Mouse (Mus musculus): ENCODE data around the gene Samm50. TPM values are rescaled to one million over a fixed set of nuclear protein-coding genes. Genes with fewer than 3 reads are reported as not detected.
A peak's percentile ranks its signal among the peaks of the same experiment; 100 is the strongest.

The Samm50 gene
- polyA plus RNA-seq, 1 experiment from 2014 or later: 95.3 TPM

DNA sequence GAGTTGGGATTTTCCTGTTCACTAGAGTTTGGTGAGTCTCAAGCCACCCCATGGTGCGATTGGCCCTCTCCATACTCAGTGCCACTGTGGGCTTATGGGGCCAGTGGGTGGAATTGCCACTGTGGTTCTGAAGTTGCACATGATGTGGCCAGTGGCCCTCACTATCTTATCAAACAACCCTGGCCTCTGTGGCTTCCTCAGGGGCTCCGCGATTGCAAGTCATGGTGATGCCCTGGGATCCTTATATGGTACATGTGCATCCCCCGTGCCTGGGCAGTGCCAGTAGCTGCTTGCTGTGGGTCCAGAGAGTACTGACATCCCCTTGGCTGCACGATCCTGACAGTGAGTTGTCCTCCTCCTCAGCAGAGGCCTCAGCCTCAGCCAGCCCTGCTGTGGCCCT, 64.8 kb downstream of the Samm50 start:
- no peak overlapping the region for H3K9ac ChIP-seq (ENCODE audit: low read depth, low read length)
- H3K27ac ChIP-seq (ENCODE audit: low read depth, low read length): no peak overlapping the region
- no peak for ATAC-seq
- no peaks in the 10 kb centered on the region for H3K9me3 ChIP-seq (ENCODE audit: control insufficient read depth, low read length)
- H3K4me3 ChIP-seq (ENCODE audit: low read length): no peak overlapping the region
- no peaks in the 10 kb centered on the region for H3K36me3 ChIP-seq (ENCODE audit: control insufficient read depth, insufficient read depth, low read length)
- no peak overlapping the region for H3K4me2 ChIP-seq (ENCODE audit: low read length)
- H3K4me1 ChIP-seq (ENCODE audit: control insufficient read depth, insufficient read depth, low read depth, low read length): peaks cover 7% of the 10 kb centered on the region
- 87% methylated on average over 5 of the region's 5 CpGs for WGBS
- no peaks in the 10 kb centered on the region; the same call in 1 of the 2 replicates for H3K27me3 ChIP-seq (replicated peaks; ENCODE audit: control insufficient read depth, insufficient read depth, low read length)

GRCm38 (mm10) chr15:84258602-84259355, 66.7 kb downstream of the Samm50 start:
- ATAC-seq: no peak
- H3K27ac ChIP-seq (ENCODE audit: low read depth, low read length): no peak overlapping the region
- peaks cover 7% of the 10 kb centered on the region for H3K4me1 ChIP-seq (ENCODE audit: control insufficient read depth, insufficient read depth, low read depth, low read length)
- H3K9me3 ChIP-seq (ENCODE audit: control insufficient read depth, low read length): no peaks in the 10 kb centered on the region
- H3K4me2 ChIP-seq (ENCODE audit: low read length): no peak overlapping the region
- H3K4me3 ChIP-seq (ENCODE audit: low read length): no peak overlapping the region
- no peaks in the 10 kb centered on the region; the same call in 1 of the 2 replicates for H3K27me3 ChIP-seq (replicated peaks; ENCODE audit: control insufficient read depth, insufficient read depth, low read length)
- H3K9ac ChIP-seq (ENCODE audit: low read depth, low read length): no peak overlapping the region
- no peaks in the 10 kb centered on the region for H3K36me3 ChIP-seq (ENCODE audit: control insufficient read depth, insufficient read depth, low read length)
- WGBS: 55% methylated on average over 9 of the region's 9 CpGs

DNA sequence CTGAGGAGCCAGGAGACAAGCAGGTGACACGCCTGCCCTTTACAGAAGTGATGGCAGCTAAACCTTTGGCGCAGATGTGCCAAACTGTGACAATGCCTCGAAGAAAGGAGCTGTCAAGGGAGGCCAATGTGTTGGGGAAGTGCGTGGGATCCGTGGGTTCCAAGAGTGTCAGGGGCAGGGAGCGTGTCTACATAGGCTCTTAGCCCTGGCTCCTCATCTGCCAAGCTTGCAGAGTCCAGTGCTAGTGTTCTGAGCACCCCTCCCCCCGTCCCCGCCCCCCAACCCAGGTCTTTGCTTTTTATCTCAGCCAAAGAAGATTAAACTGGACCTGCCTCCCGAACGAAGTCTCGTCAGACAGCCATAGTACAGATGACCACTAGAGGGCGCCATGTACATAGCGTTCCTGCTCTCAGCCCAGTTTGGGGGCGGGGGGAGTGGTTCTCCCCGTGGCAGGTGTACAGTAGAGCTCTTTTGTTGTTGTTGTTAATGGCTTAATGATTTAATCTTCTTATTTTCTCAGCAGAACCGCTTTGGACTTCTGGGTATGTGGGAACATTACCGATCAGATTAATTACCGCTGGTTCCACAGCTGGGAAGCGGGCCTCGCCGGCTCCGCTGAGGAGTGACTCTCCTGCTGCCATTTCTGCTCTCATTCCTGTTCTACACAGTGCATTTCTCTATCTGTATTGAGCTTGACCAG, 68.2 kb downstream of the Samm50 start:
- WGBS: 15% methylated on average over 22 of the region's 22 CpGs
- peak overlapping the region; percentile 44 for H3K4me2 ChIP-seq (ENCODE audit: low read length)
- no peaks in the 10 kb centered on the region; the same call in none of the 2 replicates for H3K27me3 ChIP-seq (replicated peaks; ENCODE audit: control insufficient read depth, insufficient read depth, low read length)
- peak overlapping the region; percentile 24; the same call in 1 of the 2 replicates for H3K9ac ChIP-seq (ENCODE audit: low read depth, low read length)
- peak; percentile 81 for ATAC-seq
- H3K4me3 ChIP-seq (ENCODE audit: low read length): no peak overlapping the region
- H3K4me1 ChIP-seq (ENCODE audit: control insufficient read depth, insufficient read depth, low read depth, low read length): peaks cover 8% of the 10 kb centered on the region
- no peaks in the 10 kb centered on the region for H3K36me3 ChIP-seq (ENCODE audit: control insufficient read depth, insufficient read depth, low read length)
- peak overlapping the region; percentile 57 for H3K27ac ChIP-seq (ENCODE audit: low read depth, low read length)
- no peaks in the 10 kb centered on the region for H3K9me3 ChIP-seq (ENCODE audit: control insufficient read depth, low read length)

GRCm38 (mm10) chr15:84262630-84263029, 70.6 kb downstream of the Samm50 start:
- Histone ChIP-seq H3K36me3 (ENCODE audit: control insufficient read depth, insufficient read depth, low read length) (no peaks in the 10 kb centered on the region), H3K27ac (ENCODE audit: low read depth, low read length) (no peak overlapping the region), H3K4me2 (ENCODE audit: low read length) (no peak overlapping the region), H3K4me3 (ENCODE audit: low read length) (no peak overlapping the region), H3K4me1 (ENCODE audit: control insufficient read depth, insufficient read depth, low read depth, low read length) (peaks cover 10% of the 10 kb centered on the region), H3K9ac (ENCODE audit: low read depth, low read length) (no peak overlapping the region), H3K27me3 (replicated peaks; ENCODE audit: control insufficient read depth, insufficient read depth, low read length) (no peaks in the 10 kb centered on the region; the same call in 1 of the 2 replicates), H3K9me3 (ENCODE audit: control insufficient read depth, low read length) (no peaks in the 10 kb centered on the region)
- ATAC-seq: no peak
- 83% methylated on average over 6 of the region's 6 CpGs for WGBS

- peaks cover 10% of the 10 kb centered on the region for H3K4me1 ChIP-seq (ENCODE audit: control insufficient read depth, insufficient read depth, low read depth, low read length)
- no peak overlapping the region for H3K4me2 ChIP-seq (ENCODE audit: low read length)
- H3K9ac ChIP-seq (ENCODE audit: low read depth, low read length): no peak overlapping the region
- no peaks in the 10 kb centered on the region; the same call in 1 of the 2 replicates for H3K27me3 ChIP-seq (replicated peaks; ENCODE audit: control insufficient read depth, insufficient read depth, low read length)
- H3K9me3 ChIP-seq (ENCODE audit: control insufficient read depth, low read length): no peaks in the 10 kb centered on the region
- no peak overlapping the region for H3K27ac ChIP-seq (ENCODE audit: low read depth, low read length)
- no peak overlapping the region for H3K4me3 ChIP-seq (ENCODE audit: low read length)
- 36% methylated on average over 2 of the region's 2 CpGs for WGBS
- no peaks in the 10 kb centered on the region for H3K36me3 ChIP-seq (ENCODE audit: control insufficient read depth, insufficient read depth, low read length)
- ATAC-seq: no peak
These were observed 71.5 kb downstream of the Samm50 start for GRCm38 (mm10) chr15:84263573-84263972.

DNA sequence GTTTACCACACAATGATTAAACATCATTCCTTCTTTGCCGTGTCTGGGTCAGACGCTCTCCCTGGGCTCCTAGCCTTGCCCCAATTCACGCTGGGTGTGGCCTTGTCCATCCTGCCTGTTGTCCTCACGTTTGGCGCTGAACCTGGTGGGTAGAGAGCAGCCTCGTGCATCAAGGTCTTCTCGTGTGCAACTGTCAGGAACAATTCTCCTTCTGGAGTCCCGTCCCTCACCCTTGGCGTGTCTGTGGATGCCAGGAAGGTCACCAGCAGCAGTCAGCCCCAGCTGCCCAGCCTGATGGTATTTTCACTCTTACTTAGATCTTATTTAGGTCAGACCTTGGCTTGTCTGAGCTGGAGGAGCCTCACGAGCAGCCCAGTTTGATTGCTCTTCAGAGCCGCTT, 73.1 kb downstream of the Samm50 start:
- H3K27me3 ChIP-seq (replicated peaks; ENCODE audit: control insufficient read depth, insufficient read depth, low read length): no peaks in the 10 kb centered on the region; the same call in 1 of the 2 replicates
- H3K4me3 ChIP-seq (ENCODE audit: low read length): no peak overlapping the region
- H3K4me1 ChIP-seq (ENCODE audit: control insufficient read depth, insufficient read depth, low read depth, low read length): peaks cover 10% of the 10 kb centered on the region
- no peaks in the 10 kb centered on the region for H3K36me3 ChIP-seq (ENCODE audit: control insufficient read depth, insufficient read depth, low read length)
- H3K9me3 ChIP-seq (ENCODE audit: control insufficient read depth, low read length): no peaks in the 10 kb centered on the region
- 65% methylated on average over 11 of the region's 11 CpGs for WGBS
- no peak for ATAC-seq
- H3K27ac ChIP-seq (ENCODE audit: low read depth, low read length): no peak overlapping the region; the same call in 1 of the 2 replicates
- no peak overlapping the region for H3K9ac ChIP-seq (ENCODE audit: low read depth, low read length)
- no peak overlapping the region for H3K4me2 ChIP-seq (ENCODE audit: low read length)

- WGBS: 67% methylated on average over 4 of the region's 4 CpGs
These were observed 74.2 kb downstream of the Samm50 start for GRCm38 (mm10) chr15:84266290-84266689.

More at GRCm38 (mm10) chr15:84266290-84266689, 74.2 kb downstream of the Samm50 start:
- no peaks in the 10 kb centered on the region for H3K36me3 ChIP-seq (ENCODE audit: control insufficient read depth, insufficient read depth, low read length)
- no peaks in the 10 kb centered on the region for H3K9me3 ChIP-seq (ENCODE audit: control insufficient read depth, low read length)
- no peak overlapping the region for H3K4me2 ChIP-seq (ENCODE audit: low read length)
- no peak overlapping the region for H3K4me3 ChIP-seq (ENCODE audit: low read length)
- peaks cover 6% of the 10 kb centered on the region for H3K4me1 ChIP-seq (ENCODE audit: control insufficient read depth, insufficient read depth, low read depth, low read length)
- no peak overlapping the region for H3K27ac ChIP-seq (ENCODE audit: low read depth, low read length)
- no peaks in the 10 kb centered on the region; the same call in 1 of the 2 replicates for H3K27me3 ChIP-seq (replicated peaks; ENCODE audit: control insufficient read depth, insufficient read depth, low read length)
- no peak overlapping the region for H3K9ac ChIP-seq (ENCODE audit: low read depth, low read length)
- ATAC-seq: no peak

Measured in hindbrain, embryonic 16.5 days (tissue).